Mouse (Mus musculus): ENCODE results near the gene Gucd1. TPM values are rescaled to one million over a fixed set of nuclear protein-coding genes. Genes with fewer than 3 reads are reported as not detected.
"Not testable (repeated sequence)": the region's sequence is repeated elsewhere in the genome, so short reads cannot be mapped to it uniquely, and the experiment has no call there.

The Gucd1 gene
- 10 to 100 TPM; 21.3 to 22.4 TPM for total RNA-seq (2021)
- long read RNA-seq, experiment 1, transcript Gucd1-201 (6 exons, 3,500 nt) = major isoform, 13 of 20 reads
- long read RNA-seq, experiment 1, partial matches to known transcripts = 0 of 20 reads
- long read RNA-seq, experiment 1, other reads (novel, unspliced or antisense) = 7 of 20 reads
- long read RNA-seq, experiment 2, transcript Gucd1-201 (6 exons, 3,500 nt) = major isoform, 17 of 26 reads
- long read RNA-seq, experiment 2, partial matches to known transcripts = 0 of 26 reads
- long read RNA-seq, experiment 2, other reads (novel, unspliced or antisense) = 9 of 26 reads

- peak; percentile 99 for DNase-seq (ENCODE audit: low spot score in 2 of 2)
Observed at GRCm38 (mm10) chr10:75517758-75518143, at the start of gene Gucd1. Gene Gucd1, minus strand, starts transcription at chr10:75517972.

GRCm38 (mm10) chr10:75566765-75567164 is 49.0 kb upstream of the Gucd1 start:
- not testable (repeated sequence) for DNase-seq (ENCODE audit: low spot score in 2 of 2)

GRCm38 (mm10) chr10:75566321-75566720 is 48.5 kb upstream of the Gucd1 start:
- no peak for DNase-seq (ENCODE audit: low spot score in 2 of 2)

GRCm38 (mm10) chr10:75565906-75566305 is 48.1 kb upstream of the Gucd1 start:
- no peak for DNase-seq (ENCODE audit: low spot score in 2 of 2)

- no peak for DNase-seq (ENCODE audit: low spot score in 2 of 2)
Observed at GRCm38 (mm10) chr10:75565436-75565835, 47.7 kb upstream of the Gucd1 start.

GRCm38 (mm10) chr10:75564687-75565265 is 47.0 kb upstream of the Gucd1 start:
- no peak for DNase-seq (ENCODE audit: low spot score in 2 of 2)

GRCm38 (mm10) chr10:75562596-75562995 is 44.8 kb upstream of the Gucd1 start:
- no peak for DNase-seq (ENCODE audit: low spot score in 2 of 2)

GRCm38 (mm10) chr10:75561071-75561654 is 43.4 kb upstream of the Gucd1 start, which contains the start of gene Ggt1:
Gene Ggt1, plus strand, starts transcription at chr10:75561604.
- no peak for DNase-seq (ENCODE audit: low spot score in 2 of 2)

- DNase-seq (ENCODE audit: low spot score in 2 of 2) = no peak
Observed at GRCm38 (mm10) chr10:75560549-75560899, 42.8 kb upstream of the Gucd1 start.

GRCm38 (mm10) chr10:75559676-75560548 is 42.1 kb upstream of the Gucd1 start, which contains the start of gene Lrrc75b:
Gene Lrrc75b, minus strand, starts transcription at chr10:75560330.
- DNase-seq (ENCODE audit: low spot score in 2 of 2) = peak; percentile 20 to 48

GRCm38 (mm10) chr10:75559041-75559675 is 41.4 kb upstream of the Gucd1 start:
- DNase-seq (ENCODE audit: low spot score in 2 of 2) = no peak

- DNase-seq (ENCODE audit: low spot score in 2 of 2) = peak; percentile 33 to 47
Observed at GRCm38 (mm10) chr10:75558515-75558914, 40.7 kb upstream of the Gucd1 start.

GRCm38 (mm10) chr10:75556026-75556425 is 38.3 kb upstream of the Gucd1 start:
- peak; percentile 73 to 87 for DNase-seq (ENCODE audit: low spot score in 2 of 2)

GRCm38 (mm10) chr10:75555557-75555956 is 37.8 kb upstream of the Gucd1 start:
- no peak for DNase-seq (ENCODE audit: low spot score in 2 of 2)

- DNase-seq (ENCODE audit: low spot score in 2 of 2) = no peak
Observed at GRCm38 (mm10) chr10:75554090-75554489, 36.3 kb upstream of the Gucd1 start.

GRCm38 (mm10) chr10:75552701-75553450 is 35.1 kb upstream of the Gucd1 start:
- DNase-seq (ENCODE audit: low spot score in 2 of 2) = no peak

- DNase-seq (ENCODE audit: low spot score in 2 of 2) = no peak
Observed at GRCm38 (mm10) chr10:75552106-75552505, 34.3 kb upstream of the Gucd1 start.

- DNase-seq (ENCODE audit: low spot score in 2 of 2) = no peak
Observed at GRCm38 (mm10) chr10:75551175-75551574, 33.4 kb upstream of the Gucd1 start.

- no peak for DNase-seq (ENCODE audit: low spot score in 2 of 2)
Observed at GRCm38 (mm10) chr10:75549886-75550285, 32.1 kb upstream of the Gucd1 start.

- no peak for DNase-seq (ENCODE audit: low spot score in 2 of 2)
Observed at GRCm38 (mm10) chr10:75548486-75548885, 30.7 kb upstream of the Gucd1 start.
